Mouse (Mus musculus): ENCODE data around the gene Gm10518. TPM values are rescaled to one million over a fixed set of nuclear protein-coding genes. Genes with fewer than 3 reads are reported as not detected.

Gene Gm10518
- polyA plus RNA-seq (2014; fragmentation: Nextera tagmentation; extraction: Ambion mirVana) = 0.20 TPM in 1 of 2 replicates, not detected in the other

- Histone ChIP-seq H3K9me3 (ENCODE audit: control insufficient read depth, low read length) (no peaks in the 10 kb centered on the region), H3K36me3 (ENCODE audit: control insufficient read depth, insufficient read depth, low read length) (peaks cover 12% of the 10 kb centered on the region), H3K27ac (replicated peaks in 1 of 2; ENCODE audit: control insufficient read depth in 1 of 2, insufficient read depth in 1 of 2, low read depth in 2 of 2, low read length in 2 of 2) (peak within 1 kb of the TSS; percentile 96 to 98), H3K4me1 (ENCODE audit: control insufficient read depth in 2 of 2, insufficient read depth in 2 of 2, low read length in 2 of 2) (peaks cover 3 to 18% of the 10 kb centered on the region in 2 experiments; a peak in 3 of 4 replicates), H3K9ac (ENCODE audit: low read length) (peak within 1 kb of the TSS; percentile 96), H3K4me3 (ENCODE audit: control insufficient read depth in 1 of 2, insufficient read depth in 1 of 2, low read depth in 1 of 2, low read length in 2 of 2) (peak within 1 kb of the TSS; percentile 93 to 94), H3K4me2 (ENCODE audit: low read length) (peak within 1 kb of the TSS; percentile 81), H3K27me3 (ENCODE audit: control insufficient read depth, insufficient read depth, low read length) (no peaks in the 10 kb centered on the region)
- peak; percentile 72 for ATAC-seq (ENCODE audit: insufficient number of reproducible peaks, insufficient read depth, low FRiP score, low read depth)
- under 1% methylated on average over 75 of the region's 94 CpGs for WGBS
These were observed at the start of gene Gm10518 for GRCm38 (mm10) chr1:179802610-179803512. Gene Gm10518 (plus strand): TSS chr1:179803376.

DNA sequence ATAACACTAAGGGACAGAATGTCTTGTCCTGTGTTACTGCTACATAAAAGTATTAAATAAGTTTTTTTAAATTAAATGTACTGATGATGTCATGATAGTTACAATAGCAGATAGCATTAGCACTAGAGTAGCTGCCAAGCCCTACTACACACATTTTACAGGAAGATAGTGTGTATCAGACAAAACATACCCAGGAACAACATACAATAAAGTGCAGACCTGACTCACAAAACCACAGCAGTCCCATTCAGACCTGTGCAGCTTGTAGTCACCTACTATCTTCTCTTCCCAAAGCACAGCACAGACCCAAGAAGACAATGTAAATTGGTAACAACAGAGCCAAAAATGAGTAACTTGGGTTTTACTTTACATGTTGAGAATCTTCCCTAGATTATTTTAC lies 46.7 kb upstream of the Gm10518 start:
- H3K4me1 ChIP-seq (ENCODE audit: control insufficient read depth in 2 of 2, insufficient read depth in 2 of 2, low read length in 2 of 2) = no peaks in the 10 kb centered on the region
- no peaks in the 10 kb centered on the region for H3K27me3 ChIP-seq (ENCODE audit: control insufficient read depth, insufficient read depth, low read length)
- no peak overlapping the region for H3K4me2 ChIP-seq (ENCODE audit: low read length)
- no peak overlapping the region for H3K4me3 ChIP-seq (ENCODE audit: control insufficient read depth in 1 of 2, insufficient read depth in 1 of 2, low read depth in 1 of 2, low read length in 2 of 2)
- ATAC-seq (ENCODE audit: insufficient number of reproducible peaks, insufficient read depth, low FRiP score, low read depth) = no peak
- H3K36me3 ChIP-seq (ENCODE audit: control insufficient read depth, insufficient read depth, low read length) = peaks cover 91% of the 10 kb centered on the region
- no peaks in the 10 kb centered on the region for H3K9me3 ChIP-seq (ENCODE audit: control insufficient read depth, low read length)
- H3K9ac ChIP-seq (ENCODE audit: low read length) = no peak overlapping the region
- no peak overlapping the region for H3K27ac ChIP-seq (replicated peaks in 1 of 2; ENCODE audit: control insufficient read depth in 1 of 2, insufficient read depth in 1 of 2, low read depth in 2 of 2, low read length in 2 of 2)

GRCm38 (mm10) chr1:179760086-179760485 lies 43.1 kb upstream of the Gm10518 start:
- H3K9me3 ChIP-seq (ENCODE audit: control insufficient read depth, low read length) = no peaks in the 10 kb centered on the region
- peaks cover 93% of the 10 kb centered on the region for H3K36me3 ChIP-seq (ENCODE audit: control insufficient read depth, insufficient read depth, low read length)
- no peaks in the 10 kb centered on the region for H3K4me1 ChIP-seq (ENCODE audit: control insufficient read depth in 2 of 2, insufficient read depth in 2 of 2, low read length in 2 of 2)
- no peak overlapping the region for H3K4me2 ChIP-seq (ENCODE audit: low read length)
- no peak overlapping the region for H3K9ac ChIP-seq (ENCODE audit: low read length)
- no peak overlapping the region for H3K4me3 ChIP-seq (ENCODE audit: control insufficient read depth in 1 of 2, insufficient read depth in 1 of 2, low read depth in 1 of 2, low read length in 2 of 2)
- ATAC-seq (ENCODE audit: insufficient number of reproducible peaks, insufficient read depth, low FRiP score, low read depth) = no peak
- 83% methylated on average over 5 of the region's 5 CpGs for WGBS
- no peaks in the 10 kb centered on the region for H3K27me3 ChIP-seq (ENCODE audit: control insufficient read depth, insufficient read depth, low read length)
- H3K27ac ChIP-seq (replicated peaks in 1 of 2; ENCODE audit: control insufficient read depth in 1 of 2, insufficient read depth in 1 of 2, low read depth in 2 of 2, low read length in 2 of 2) = no peak overlapping the region

DNA sequence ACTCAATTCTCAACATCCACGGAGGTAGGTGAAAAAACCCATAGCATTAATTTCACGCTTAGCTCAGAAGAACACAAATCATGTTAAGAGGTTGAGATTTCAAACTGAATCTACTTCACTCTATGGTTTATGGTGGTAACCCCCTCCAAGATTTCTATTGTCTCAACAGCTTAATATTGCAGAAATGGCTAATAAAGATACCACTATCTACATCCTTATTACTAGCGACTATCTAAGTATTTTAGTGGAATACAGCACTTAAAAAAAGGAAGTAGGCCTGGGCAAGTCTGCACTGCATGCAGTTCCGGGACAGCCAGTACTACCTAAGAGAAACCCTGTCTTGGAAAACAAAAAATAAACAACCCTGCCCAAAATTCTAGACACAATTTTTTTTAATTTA lies 42.6 kb upstream of the Gm10518 start:
- H3K4me3 ChIP-seq (ENCODE audit: control insufficient read depth in 1 of 2, insufficient read depth in 1 of 2, low read depth in 1 of 2, low read length in 2 of 2) = no peak overlapping the region
- ATAC-seq (ENCODE audit: insufficient number of reproducible peaks, insufficient read depth, low FRiP score, low read depth) = no peak
- H3K4me1 ChIP-seq (ENCODE audit: control insufficient read depth in 2 of 2, insufficient read depth in 2 of 2, low read length in 2 of 2) = no peaks in the 10 kb centered on the region
- no peak overlapping the region for H3K9ac ChIP-seq (ENCODE audit: low read length)
- peaks cover 92% of the 10 kb centered on the region for H3K36me3 ChIP-seq (ENCODE audit: control insufficient read depth, insufficient read depth, low read length)
- 90% methylated on average over 4 of the region's 4 CpGs for WGBS
- no peak overlapping the region for H3K4me2 ChIP-seq (ENCODE audit: low read length)
- no peaks in the 10 kb centered on the region for H3K27me3 ChIP-seq (ENCODE audit: control insufficient read depth, insufficient read depth, low read length)
- H3K9me3 ChIP-seq (ENCODE audit: control insufficient read depth, low read length) = no peaks in the 10 kb centered on the region
- H3K27ac ChIP-seq (replicated peaks in 1 of 2; ENCODE audit: control insufficient read depth in 1 of 2, insufficient read depth in 1 of 2, low read depth in 2 of 2, low read length in 2 of 2) = no peak overlapping the region

- ATAC-seq (ENCODE audit: insufficient number of reproducible peaks, insufficient read depth, low FRiP score, low read depth) = no peak
- H3K4me1 ChIP-seq (ENCODE audit: control insufficient read depth in 2 of 2, insufficient read depth in 2 of 2, low read length in 2 of 2) = no peaks in the 10 kb centered on the region
- 92% methylated on average over 8 of the region's 8 CpGs for WGBS
- H3K9me3 ChIP-seq (ENCODE audit: control insufficient read depth, low read length) = no peaks in the 10 kb centered on the region
- H3K27ac ChIP-seq (replicated peaks in 1 of 2; ENCODE audit: control insufficient read depth in 1 of 2, insufficient read depth in 1 of 2, low read depth in 2 of 2, low read length in 2 of 2) = no peak overlapping the region
- no peaks in the 10 kb centered on the region for H3K27me3 ChIP-seq (ENCODE audit: control insufficient read depth, insufficient read depth, low read length)
- H3K4me2 ChIP-seq (ENCODE audit: low read length) = no peak overlapping the region
- H3K4me3 ChIP-seq (ENCODE audit: control insufficient read depth in 1 of 2, insufficient read depth in 1 of 2, low read depth in 1 of 2, low read length in 2 of 2) = no peak overlapping the region
- peaks cover 96% of the 10 kb centered on the region for H3K36me3 ChIP-seq (ENCODE audit: control insufficient read depth, insufficient read depth, low read length)
- H3K9ac ChIP-seq (ENCODE audit: low read length) = no peak overlapping the region
These were observed 26.3 kb upstream of the Gm10518 start for GRCm38 (mm10) chr1:179776831-179777230.

- 89% methylated on average over 4 of the region's 4 CpGs for WGBS
- no peak overlapping the region for H3K27ac ChIP-seq (replicated peaks in 1 of 2; ENCODE audit: control insufficient read depth in 1 of 2, insufficient read depth in 1 of 2, low read depth in 2 of 2, low read length in 2 of 2)
- ATAC-seq (ENCODE audit: insufficient number of reproducible peaks, insufficient read depth, low FRiP score, low read depth) = no peak
- H3K4me2 ChIP-seq (ENCODE audit: low read length) = no peak overlapping the region
- peaks cover 95% of the 10 kb centered on the region for H3K36me3 ChIP-seq (ENCODE audit: control insufficient read depth, insufficient read depth, low read length)
- H3K4me1 ChIP-seq (ENCODE audit: control insufficient read depth in 2 of 2, insufficient read depth in 2 of 2, low read length in 2 of 2) = no peaks in the 10 kb centered on the region
- H3K4me3 ChIP-seq (ENCODE audit: control insufficient read depth in 1 of 2, insufficient read depth in 1 of 2, low read depth in 1 of 2, low read length in 2 of 2) = no peak overlapping the region
- no peak overlapping the region for H3K9ac ChIP-seq (ENCODE audit: low read length)
- H3K9me3 ChIP-seq (ENCODE audit: control insufficient read depth, low read length) = no peaks in the 10 kb centered on the region
- no peaks in the 10 kb centered on the region for H3K27me3 ChIP-seq (ENCODE audit: control insufficient read depth, insufficient read depth, low read length)
These were observed 19.1 kb upstream of the Gm10518 start for GRCm38 (mm10) chr1:179784098-179784497.

DNA sequence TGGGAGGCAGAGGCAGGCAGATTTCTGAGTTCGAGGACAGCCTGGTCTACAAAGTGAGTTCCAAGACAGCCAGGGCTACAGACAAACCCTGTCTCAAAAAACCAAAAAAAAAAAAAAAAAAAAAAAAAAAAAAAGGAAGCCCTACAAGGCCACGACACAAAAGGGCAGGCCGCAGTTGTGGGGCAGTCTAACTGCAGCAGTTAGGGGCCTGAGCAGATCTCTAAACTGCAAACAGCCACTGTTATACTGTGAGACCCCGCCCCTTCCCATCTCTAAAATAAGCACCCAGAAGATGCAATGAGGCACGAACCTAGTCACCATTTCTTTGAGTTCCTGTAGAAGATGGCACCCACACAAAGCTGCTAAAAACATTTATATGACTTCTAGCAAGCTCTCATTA lies 17.7 kb upstream of the Gm10518 start:
- WGBS = 89% methylated on average over 5 of the region's 5 CpGs
- peaks cover 95% of the 10 kb centered on the region for H3K36me3 ChIP-seq (ENCODE audit: control insufficient read depth, insufficient read depth, low read length)
- no peaks in the 10 kb centered on the region for H3K4me1 ChIP-seq (ENCODE audit: control insufficient read depth in 2 of 2, insufficient read depth in 2 of 2, low read length in 2 of 2)
- ATAC-seq (ENCODE audit: insufficient number of reproducible peaks, insufficient read depth, low FRiP score, low read depth) = no peak
- no peaks in the 10 kb centered on the region for H3K27me3 ChIP-seq (ENCODE audit: control insufficient read depth, insufficient read depth, low read length)
- no peak overlapping the region for H3K9ac ChIP-seq (ENCODE audit: low read length)
- H3K27ac ChIP-seq (replicated peaks in 1 of 2; ENCODE audit: control insufficient read depth in 1 of 2, insufficient read depth in 1 of 2, low read depth in 2 of 2, low read length in 2 of 2) = no peak overlapping the region
- no peaks in the 10 kb centered on the region for H3K9me3 ChIP-seq (ENCODE audit: control insufficient read depth, low read length)
- H3K4me3 ChIP-seq (ENCODE audit: control insufficient read depth in 1 of 2, insufficient read depth in 1 of 2, low read depth in 1 of 2, low read length in 2 of 2) = no peak overlapping the region
- H3K4me2 ChIP-seq (ENCODE audit: low read length) = no peak overlapping the region

All from heart, embryonic 14.5 days (tissue).